Mouse (Mus musculus) liver, postnatal 0 days (tissue): ENCODE results near the gene Uba5. TPM values are rescaled to one million over a fixed set of nuclear protein-coding genes. Genes with fewer than 3 reads are reported as not detected.

Experiments
- ATAC-seq: fragments of 200-750 bp; cut with Nextera tagmentation; 2 replicates; pipeline ENCODE4 v1.8.0; 2017; ENCODE audit warnings: mild to moderate bottlenecking, moderate library complexity
- DNase-seq: peaks from one replicate; pipeline ENCODE4 v3.0.0-alpha.2; 2016
- H3K27ac ChIP-seq: fragments of 300-500 bp; sonication (generic); 2 replicates; pipeline ENCODE4 v1.5.1; 2014; ENCODE audit warnings: antibody characterized with exemption, moderate library complexity, mild to moderate bottlenecking, low read depth
- H3K27me3 ChIP-seq: fragments of 300-500 bp; sonication (generic); 2 replicates; pipeline ENCODE4 v1.6.1; 2014; ENCODE audit warnings: low read length, control low read depth, mixed read lengths; ENCODE audit not compliant: insufficient read depth
- H3K36me3 ChIP-seq: fragments of 300-500 bp; sonication (generic); replicated peaks from 2 replicates; pipeline ENCODE4 v1.6.1; 2014; ENCODE audit warnings: mild to moderate bottlenecking, control low read depth, low read length, moderate library complexity, mixed read lengths; ENCODE audit not compliant: insufficient read depth
- H3K4me1 ChIP-seq: fragments of 300-500 bp; sonication (generic); 2 replicates; pipeline ENCODE4 v1.6.1; 2014; ENCODE audit warnings: antibody characterized with exemption, mild to moderate bottlenecking, control low read depth; ENCODE audit not compliant: insufficient read depth
- H3K4me2 ChIP-seq: fragments of 300-500 bp; sonication (generic); 2 replicates; pipeline ENCODE4 v1.6.1; 2014; ENCODE audit warnings: low read depth, mild to moderate bottlenecking, low read length, moderate library complexity, mixed read lengths
- H3K4me3 ChIP-seq: fragments of 300-500 bp; sonication (generic); 2 replicates; pipeline ENCODE4 v1.5.1; 2014; ENCODE audit warnings: low read depth, low read length
- H3K9ac ChIP-seq: fragments of 300-500 bp; sonication (generic); replicated peaks from 2 replicates; pipeline ENCODE4 v1.6.1; 2014; ENCODE audit warnings: mild to moderate bottlenecking, moderate library complexity
- H3K9me3 ChIP-seq: fragments of 300-500 bp; sonication (generic); 2 replicates; pipeline ENCODE4 v1.6.1; 2016; ENCODE audit warnings: mild to moderate bottlenecking, control low read depth, low read length, mixed read lengths
- CTCF ChIP-seq: sonication (generic); IDR thresholded peaks from 2 replicates; pipeline ENCODE4 v1.5.1; 2016; ENCODE audit warnings: antibody characterized with exemption, low read depth
- EP300 ChIP-seq: IDR thresholded peaks from 2 replicates; pipeline ENCODE4 v1.6.1; 2016; ENCODE audit warnings: antibody characterized with exemption, low read depth, mild to moderate bottlenecking
- WGBS: fragments of 180-500 bp; shearing (Covaris S2); extraction: QIAGEN DNeasy Blood & Tissue Kit; methylation state at CpG from one replicate; pipeline ENCODE4 v1.1.7; 2014; ENCODE audit not compliant: insufficient replicate concordance; 5-methylcytosine and 5-hydroxymethylcytosine counted together
- polyA plus RNA-seq: library from polyadenylated mRNA; unstranded; fragments of >200 nt; fragmentation: Nextera tagmentation; extraction: Ambion mirVana; gene quantifications from 2 replicates; pipeline ENCODE4 v1.2.1, GENCODE M21; 2015

Uba5 gene
- polyA plus RNA-seq, 1 experiment from 2014 or later: 15.4 TPM

DNA sequence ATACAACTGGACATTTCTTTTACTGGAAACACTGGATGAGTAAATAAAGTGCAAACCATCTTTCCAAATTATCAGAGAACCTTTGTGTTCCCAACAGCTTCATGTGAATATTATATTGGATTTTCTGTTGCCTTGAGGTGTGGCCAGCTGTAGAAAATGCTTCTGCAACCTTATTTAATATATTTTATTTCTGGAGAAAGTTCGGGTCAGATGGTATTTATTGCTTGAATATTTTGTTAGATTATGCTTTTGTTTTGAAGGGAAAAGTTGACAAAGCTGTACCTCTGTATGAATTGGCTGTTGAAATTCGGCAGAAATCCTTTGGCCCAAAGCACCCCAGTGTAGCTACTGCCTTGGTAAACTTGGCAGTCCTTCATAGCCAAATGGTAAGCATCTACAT is 22.6 kb downstream of the Uba5 start, which contains the start of gene Gm28305:
TSS of gene Gm28305 (plus strand) at position 301 of the 400 bp plus-strand sequence.
- no peak for TF ChIP-seq CTCF
- no peak for TF ChIP-seq EP300
- DNase-seq (no peak), ATAC-seq (no peak)
- H3K27me3 ChIP-seq: no peaks in the 10 kb centered on the region
- no peaks in the 10 kb centered on the region for H3K9me3 ChIP-seq
- 0 out of 2 replicates have a peak, but pooled peaks cover 2% of the 10 kb centered on the region for H3K4me1 ChIP-seq
- no peak within 1 kb of the TSS; the same call in 1 of the 2 replicates for H3K4me2 ChIP-seq
- no peak within 1 kb of the TSS for H3K4me3 ChIP-seq
- no peak within 1 kb of the TSS for H3K9ac ChIP-seq
- peaks cover 9% of the 10 kb centered on the region; the same call in 1 of the 2 replicates for H3K36me3 ChIP-seq
- 50% methylated on average over 2 of the region's 2 CpGs for WGBS
- no peak within 1 kb of the TSS for H3K27ac ChIP-seq

DNA sequence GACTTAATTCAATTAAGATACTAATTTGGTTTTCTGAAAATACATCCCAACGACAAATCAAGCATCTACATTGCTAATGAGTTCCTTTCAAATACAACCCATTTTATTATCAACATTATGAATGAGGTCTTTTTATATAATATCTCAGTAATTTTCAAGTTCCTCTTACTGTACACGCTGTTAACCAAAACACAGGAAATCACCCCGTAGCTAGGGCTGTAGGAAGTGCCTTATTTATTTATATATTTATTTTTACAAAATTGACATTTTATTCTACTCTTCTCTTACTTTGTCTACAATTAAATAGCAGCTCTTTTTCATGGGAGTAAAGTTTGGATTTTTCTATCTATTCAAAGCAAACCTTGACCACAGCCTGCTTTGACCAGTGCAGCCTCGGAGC is 23.2 kb downstream of the Uba5 start:
- WGBS: 43% methylated on average over 4 of the region's 4 CpGs
- TF ChIP-seq EP300 (no peak), CTCF (no peak)
- Histone ChIP-seq H3K9me3 (no peaks in the 10 kb centered on the region), H3K27me3 (no peaks in the 10 kb centered on the region), H3K36me3 (peaks cover 9% of the 10 kb centered on the region; the same call in 1 of the 2 replicates), H3K9ac (no peak overlapping the region), H3K27ac (no peak overlapping the region), H3K4me3 (no peak overlapping the region), H3K4me1 (0 out of 2 replicates have a peak, but pooled peaks cover 2% of the 10 kb centered on the region), H3K4me2 (no peak overlapping the region; the same call in 1 of the 2 replicates)
- ATAC-seq: no peak
- no peak for DNase-seq

DNA sequence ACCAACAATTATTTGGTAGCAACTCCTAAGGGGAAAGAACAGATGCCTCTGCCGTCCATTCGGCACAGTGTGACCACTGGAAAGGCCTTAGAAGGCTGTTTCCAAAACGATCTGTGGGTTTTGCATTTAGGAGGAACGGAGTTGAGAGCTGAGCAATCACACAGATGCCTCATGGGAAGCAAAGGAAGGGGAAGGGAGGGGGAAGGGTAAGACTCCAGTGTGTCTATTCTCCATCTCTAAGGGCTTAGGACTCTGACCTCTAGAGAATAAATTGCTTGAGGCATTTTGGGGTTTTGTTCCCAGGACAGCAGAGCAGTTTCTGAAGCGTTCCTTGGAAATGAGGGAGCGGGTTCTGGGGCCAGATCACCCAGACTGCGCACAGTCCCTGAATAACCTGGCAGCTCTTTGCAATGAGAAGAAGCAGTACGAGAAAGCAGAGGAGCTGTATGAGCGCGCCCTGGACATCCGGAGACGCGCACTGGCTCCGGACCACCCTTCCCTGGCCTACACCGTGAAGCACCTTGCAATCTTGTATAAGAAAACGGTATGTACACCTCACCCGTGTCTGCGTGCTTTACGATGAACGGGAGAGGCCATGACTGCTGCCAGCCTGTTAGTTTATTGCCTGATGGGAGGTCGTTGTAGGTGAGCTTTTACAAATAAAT is 23.8 kb downstream of the Uba5 start:
- H3K9ac ChIP-seq: no peak overlapping the region
- H3K9me3 ChIP-seq: no peaks in the 10 kb centered on the region
- H3K4me2 ChIP-seq: no peak overlapping the region
- peaks cover 9% of the 10 kb centered on the region; the same call in 1 of the 2 replicates for H3K36me3 ChIP-seq
- H3K27ac ChIP-seq: 0 out of 2 replicates have a peak overlapping the region, but pooled peaks have one; percentile 6
- 84% methylated on average over 21 of the region's 21 CpGs for WGBS
- TF ChIP-seq CTCF (no peak), EP300 (no peak)
- DNase-seq (no peak), ATAC-seq (no peak)
- no peak overlapping the region for H3K4me3 ChIP-seq
- H3K4me1 ChIP-seq: peaks cover 4% of the 10 kb centered on the region; the same call in 1 of the 2 replicates
- H3K27me3 ChIP-seq: no peaks in the 10 kb centered on the region

DNA sequence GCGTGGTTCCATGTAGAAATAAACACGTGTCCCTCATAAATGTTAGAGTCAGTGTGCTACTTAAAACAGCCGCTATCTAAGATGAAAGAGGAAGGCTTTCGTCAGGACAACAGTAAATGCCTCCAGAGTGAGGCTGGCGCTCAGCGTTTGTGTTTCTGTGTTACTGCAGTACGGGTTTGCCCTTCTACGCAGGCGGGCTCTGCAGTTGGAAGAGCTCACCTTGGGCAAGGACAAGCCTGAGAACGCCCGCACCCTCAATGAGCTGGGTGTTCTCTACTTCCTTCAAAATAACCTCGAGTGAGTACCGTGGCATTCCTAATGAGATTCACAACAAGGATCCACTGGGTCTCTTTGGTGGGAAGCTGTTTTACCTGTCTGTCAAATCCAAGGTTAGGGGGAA is 24.7 kb downstream of the Uba5 start:
- 83% methylated on average over 13 of the region's 13 CpGs for WGBS
- ATAC-seq: no peak

DNA sequence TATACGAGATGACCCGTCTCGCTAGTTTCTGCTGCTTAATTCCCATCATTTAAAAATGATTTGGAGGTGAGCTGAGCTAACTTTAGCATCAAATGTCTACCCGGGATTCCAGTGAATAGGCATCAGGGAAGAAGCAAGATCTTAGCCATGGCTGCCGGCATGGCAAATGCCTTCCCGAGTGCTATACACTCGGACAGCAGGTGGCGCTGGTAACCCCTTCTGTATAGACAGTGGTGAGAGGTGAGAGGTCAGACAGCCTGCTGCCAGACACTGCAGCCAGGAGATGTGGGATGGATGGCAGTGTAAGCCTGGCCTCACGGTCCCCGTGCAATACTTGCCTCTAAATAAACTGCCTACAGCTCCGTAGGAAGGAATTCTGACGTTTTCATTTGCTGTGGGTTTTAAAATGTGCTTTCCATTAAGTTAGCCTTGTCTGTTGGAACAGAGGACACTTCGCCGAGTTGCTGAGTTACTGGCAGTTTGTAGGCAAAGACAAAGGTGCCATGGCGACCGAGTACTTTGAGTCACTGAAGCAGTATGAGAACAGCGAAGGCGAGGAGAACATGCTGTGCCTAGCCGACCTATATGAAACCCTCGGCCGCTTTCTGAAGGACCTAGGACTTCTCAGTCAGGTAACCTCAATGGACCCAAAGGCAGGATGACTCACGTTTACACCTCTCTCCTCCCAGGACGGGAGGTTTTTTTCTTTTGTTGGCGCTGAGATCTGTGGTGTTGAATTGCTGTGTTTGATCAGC is 27.5 kb downstream of the Uba5 start:
- peak overlapping the region; percentile 85 for H3K27ac ChIP-seq
- H3K4me3 ChIP-seq: no peak overlapping the region
- H3K9me3 ChIP-seq: no peaks in the 10 kb centered on the region
- WGBS: 49% methylated on average over 24 of the region's 24 CpGs
- DNase-seq (peak; percentile 86), ATAC-seq (peak; percentile 91)
- peaks cover 3% of the 10 kb centered on the region; the same call in 1 of the 2 replicates for H3K4me1 ChIP-seq
- H3K4me2 ChIP-seq: peak overlapping the region; percentile 52
- TF ChIP-seq EP300: no peak
- TF ChIP-seq CTCF: peak; percentile 90
- no peak overlapping the region for H3K9ac ChIP-seq
- peaks cover 12% of the 10 kb centered on the region; the same call in 1 of the 2 replicates for H3K36me3 ChIP-seq
- H3K27me3 ChIP-seq: no peaks in the 10 kb centered on the region

More for the DNA sequence above, 24.7 kb downstream of the Uba5 start:
- H3K4me1 ChIP-seq: peaks cover 6% of the 10 kb centered on the region; the same call in 1 of the 2 replicates
- H3K4me2 ChIP-seq: no peak overlapping the region
- no peak for DNase-seq
- H3K9me3 ChIP-seq: no peaks in the 10 kb centered on the region
- peaks cover 9% of the 10 kb centered on the region; the same call in 1 of the 2 replicates for H3K36me3 ChIP-seq
- H3K27ac ChIP-seq: no peak overlapping the region
- no peak overlapping the region for H3K9ac ChIP-seq
- H3K4me3 ChIP-seq: no peak overlapping the region
- no peak for TF ChIP-seq CTCF
- TF ChIP-seq EP300: no peak
- H3K27me3 ChIP-seq: no peaks in the 10 kb centered on the region

DNA sequence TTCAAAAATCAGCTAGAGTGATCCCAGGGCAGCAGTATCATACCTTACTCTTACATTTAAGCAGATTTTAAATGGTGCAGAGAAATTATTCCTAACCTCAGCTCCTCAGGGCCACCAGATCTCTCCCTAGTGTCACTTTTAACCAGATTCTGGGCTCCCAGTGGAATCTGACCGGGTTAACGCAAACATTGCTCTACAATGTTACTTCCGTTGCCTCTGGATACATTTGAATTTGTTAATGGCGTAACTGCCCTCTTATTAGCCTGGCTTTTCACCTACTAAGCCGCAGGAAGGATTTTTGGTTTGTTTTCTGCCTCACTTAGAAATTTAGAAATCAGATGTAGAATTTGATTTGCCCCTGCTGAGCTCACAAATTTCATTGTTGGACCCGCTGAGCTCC is 28.2 kb downstream of the Uba5 start:
- H3K9ac ChIP-seq: no peak overlapping the region
- TF ChIP-seq CTCF (no peak), EP300 (no peak)
- H3K9me3 ChIP-seq: no peaks in the 10 kb centered on the region
- H3K36me3 ChIP-seq: peaks cover 12% of the 10 kb centered on the region; the same call in 1 of the 2 replicates
- DNase-seq: no peak
- H3K27me3 ChIP-seq: no peaks in the 10 kb centered on the region
- peak overlapping the region; percentile 85 for H3K27ac ChIP-seq
- peak overlapping the region; percentile 52 for H3K4me2 ChIP-seq
- H3K4me1 ChIP-seq: peaks cover 3% of the 10 kb centered on the region; the same call in 1 of the 2 replicates
- peak; percentile 83 for ATAC-seq
- no peak overlapping the region for H3K4me3 ChIP-seq
- WGBS: 55% methylated on average over 6 of the region's 6 CpGs
